Mouse (Mus musculus) large intestine, adult 2 months (tissue): Measurements from ENCODE around the gene Rfx1. TPM values are rescaled to one million over a fixed set of nuclear protein-coding genes. Genes with fewer than 3 reads are reported as not detected.
A peak's percentile ranks its signal among the peaks of the same experiment; 100 is the strongest.

Experiments used
- DNase-seq: peaks from one replicate; pipeline ENCODE4 v3.0.0-alpha.2; 2012; ENCODE audit warnings: low read depth, low spot score
- WGBS: fragments of 180-500 bp; shearing (Covaris S2); methylation state at CpG from one replicate; pipeline ENCODE4 v1.1.7; 2018; 5-methylcytosine and 5-hydroxymethylcytosine counted together
- polyA plus RNA-seq: library from polyadenylated mRNA; depleted of rRNA; stranded (reverse); fragments of >200 nt; gene quantifications from 2 replicates; pipeline ENCODE4 v1.2.3, GENCODE M21; 2012

Rfx1 gene
- polyA plus RNA-seq, 1 experiment: 19.0 TPM

DNA sequence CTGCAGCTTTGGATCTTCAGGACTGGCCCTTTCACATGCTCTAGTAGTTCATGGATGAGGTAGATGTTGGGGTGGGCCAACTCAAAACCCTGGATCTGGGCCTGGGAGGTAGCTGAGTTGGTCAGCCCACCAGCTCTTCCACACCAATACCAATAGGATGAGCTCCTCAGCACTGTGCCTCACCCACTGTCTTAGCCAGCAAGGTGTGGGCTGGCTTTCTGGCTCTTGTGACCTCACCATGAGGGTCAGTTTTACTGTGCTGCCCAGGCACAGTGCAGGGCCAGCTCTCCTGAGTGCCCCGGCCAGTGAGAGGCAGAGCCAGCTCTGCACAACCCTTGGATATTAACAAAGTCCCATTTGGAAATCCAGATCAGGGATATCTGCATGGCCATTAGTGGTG lies 8.8 kb upstream of the Rfx1 start:
- no peak for DNase-seq
- WGBS: 90% methylated on average over 1 of the region's 1 CpGs

DNA sequence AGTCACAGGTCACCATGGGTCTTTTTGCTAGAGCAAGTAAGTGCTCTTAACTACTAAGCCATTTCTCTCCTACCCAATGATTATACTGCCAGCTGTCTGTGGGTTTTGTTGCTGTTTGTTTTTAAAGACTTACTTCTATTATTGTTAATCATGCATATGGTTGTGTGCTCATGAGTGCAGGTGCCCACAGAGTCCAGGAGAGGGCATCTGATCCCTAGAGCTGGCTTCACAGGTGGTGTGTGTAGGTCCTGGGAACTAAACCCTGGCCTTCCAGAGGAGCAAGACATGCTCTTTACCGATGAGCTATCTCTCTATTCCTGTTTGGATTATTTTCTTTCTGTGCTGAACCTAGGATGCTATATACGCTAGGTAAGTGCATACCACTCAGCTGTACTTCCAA lies 7.4 kb upstream of the Rfx1 start:
- WGBS: 93% methylated on average over 2 of the region's 2 CpGs
- no peak for DNase-seq

GRCm38 (mm10) chr8:84060245-84060644 lies 6.4 kb upstream of the Rfx1 start:
- 85% methylated on average over 2 of the region's 2 CpGs for WGBS
- no peak for DNase-seq

- no peak for DNase-seq
- 52% methylated on average over 8 of the region's 8 CpGs for WGBS
Measured at GRCm38 (mm10) chr8:84063861-84064610, 2.6 kb upstream of the Rfx1 start.

GRCm38 (mm10) chr8:84065037-84065436 lies 1.6 kb upstream of the Rfx1 start, which contains the start of gene Gm10643:
TSS of gene Gm10643 (minus strand) at chr8:84065137.
- WGBS: 98% methylated on average over 1 of the region's 1 CpGs
- DNase-seq: no peak

GRCm38 (mm10) chr8:84065457-84066072 lies 1.1 kb upstream of the Rfx1 start:
- DNase-seq: no peak
- 23% methylated on average over 5 of the region's 5 CpGs for WGBS

- WGBS: under 1% methylated on average over 58 of the region's 58 CpGs
- peak; percentile 60 for DNase-seq
Measured at GRCm38 (mm10) chr8:84067047-84067573, 476 bp downstream of the Rfx1 start.

- WGBS: 73% methylated on average over 7 of the region's 7 CpGs
- DNase-seq: no peak
Measured at GRCm38 (mm10) chr8:84067911-84068310, 1.3 kb downstream of the Rfx1 start.

GRCm38 (mm10) chr8:84068316-84069035 lies 1.8 kb downstream of the Rfx1 start:
- DNase-seq: no peak

GRCm38 (mm10) chr8:84069169-84069568 lies 2.5 kb downstream of the Rfx1 start:
- WGBS: 8% methylated on average over 1 of the region's 1 CpGs
- peak; percentile 36 for DNase-seq

More at GRCm38 (mm10) chr8:84068316-84069035, 1.8 kb downstream of the Rfx1 start:
- WGBS: 40% methylated on average over 12 of the region's 12 CpGs

DNA sequence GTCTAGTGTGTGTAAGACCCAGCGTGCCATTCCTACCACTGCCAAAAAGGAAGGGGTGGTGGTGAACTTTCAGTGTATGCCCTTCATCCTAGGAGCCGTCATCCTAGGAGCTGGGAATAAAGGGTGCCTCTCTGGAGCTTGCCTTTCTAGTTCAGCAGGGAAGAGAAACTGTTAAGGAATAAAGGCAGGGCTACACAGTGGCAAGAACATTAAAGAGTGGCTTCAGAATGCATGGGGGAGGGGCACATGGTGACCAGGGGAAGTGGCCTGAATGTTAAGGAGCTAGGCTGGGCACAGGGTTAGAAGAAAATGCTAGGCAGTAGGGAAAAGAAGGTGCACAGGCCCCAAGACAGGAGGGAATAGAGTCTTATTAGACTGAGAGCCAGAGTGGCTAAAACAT lies 3.1 kb downstream of the Rfx1 start:
- WGBS: 56% methylated on average over 2 of the region's 2 CpGs
- no peak for DNase-seq

- DNase-seq: no peak
- 77% methylated on average over 5 of the region's 5 CpGs for WGBS
Measured at GRCm38 (mm10) chr8:84070241-84070640, 3.6 kb downstream of the Rfx1 start.

- WGBS: 46% methylated on average over 2 of the region's 2 CpGs
- DNase-seq: no peak
Measured at GRCm38 (mm10) chr8:84070667-84071066, 4.0 kb downstream of the Rfx1 start.

GRCm38 (mm10) chr8:84071921-84072320 lies 5.3 kb downstream of the Rfx1 start:
- no peak for DNase-seq
- 64% methylated on average over 3 of the region's 3 CpGs for WGBS

DNA sequence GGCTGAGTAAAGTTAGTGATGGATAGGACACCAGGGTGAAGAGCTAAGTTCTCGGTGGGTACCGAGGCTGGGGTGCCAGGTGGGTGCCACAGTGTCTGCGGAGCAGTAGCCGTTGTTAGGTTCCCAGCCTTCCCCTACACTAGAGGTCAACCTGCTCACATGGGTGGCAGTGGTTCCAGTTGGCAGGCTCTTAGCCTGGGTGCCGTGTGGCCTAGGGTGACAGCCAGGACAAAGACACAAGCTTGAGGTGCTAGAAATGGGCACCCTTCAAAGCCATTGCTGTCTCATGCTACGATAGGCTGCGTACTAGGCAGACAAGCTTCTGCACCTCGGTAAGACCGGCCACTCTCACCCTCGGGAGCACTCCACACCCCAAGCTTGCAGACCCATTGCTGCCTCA lies 5.7 kb downstream of the Rfx1 start:
- DNase-seq: no peak
- WGBS: 87% methylated on average over 10 of the region's 10 CpGs

DNA sequence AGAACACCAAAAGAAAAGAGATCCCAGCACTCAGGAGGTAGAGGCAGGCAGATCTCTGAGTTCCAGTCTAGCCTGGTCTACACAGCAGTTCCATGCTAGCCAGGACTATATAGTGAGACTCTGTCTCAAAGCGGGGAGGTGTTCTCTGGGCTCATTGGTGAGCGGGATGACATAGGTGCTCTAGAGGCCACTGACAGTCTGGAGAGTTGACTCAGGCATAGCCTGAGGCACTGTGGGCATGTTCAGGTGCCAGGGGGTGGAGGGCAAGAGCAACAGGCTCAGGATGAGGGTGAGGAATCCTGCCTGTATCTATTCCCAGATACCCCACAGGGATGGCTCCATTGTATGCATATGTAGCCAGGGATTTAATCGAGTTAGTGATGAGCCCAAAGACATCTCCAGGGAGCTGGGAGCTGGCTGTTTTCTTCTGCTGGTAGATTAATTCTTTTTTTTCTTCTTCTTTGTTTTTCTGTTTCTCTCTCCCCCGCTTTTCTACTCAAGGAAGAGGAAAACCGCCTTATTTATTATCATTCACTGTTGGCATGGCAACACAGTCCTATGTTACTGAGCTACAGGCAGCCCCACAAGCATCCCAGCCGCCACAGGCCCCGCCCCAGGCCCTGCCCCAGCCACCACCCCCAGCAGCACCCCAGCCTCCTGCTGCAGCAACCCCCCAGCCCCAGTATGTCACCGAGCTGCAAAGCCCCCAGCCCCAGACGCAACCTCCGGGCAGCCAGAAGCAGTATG lies 6.8 kb downstream of the Rfx1 start:
- DNase-seq: no peak
- 58% methylated on average over 10 of the region's 10 CpGs for WGBS

DNA sequence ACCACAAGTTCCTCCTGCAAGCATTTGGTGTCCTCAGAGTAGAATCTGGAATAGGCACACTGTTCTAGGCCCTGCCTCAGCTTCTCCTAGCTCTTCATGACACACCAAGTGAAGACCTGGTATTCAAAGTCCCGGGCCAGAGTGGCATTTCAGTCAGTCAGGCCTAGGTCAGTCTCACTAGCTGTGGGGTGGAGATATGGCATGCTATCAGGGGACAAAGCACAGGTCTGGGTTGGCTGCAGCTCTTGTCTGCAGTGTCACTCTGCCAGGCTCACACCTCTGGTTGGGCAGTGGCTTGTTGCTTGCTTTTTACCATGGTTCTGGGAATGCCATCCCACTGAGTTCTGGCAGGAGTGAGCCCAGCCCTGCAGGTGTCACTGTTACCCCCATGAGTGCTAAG lies 9.8 kb downstream of the Rfx1 start:
- WGBS: 90% methylated on average over 1 of the region's 1 CpGs
- no peak for DNase-seq

DNA sequence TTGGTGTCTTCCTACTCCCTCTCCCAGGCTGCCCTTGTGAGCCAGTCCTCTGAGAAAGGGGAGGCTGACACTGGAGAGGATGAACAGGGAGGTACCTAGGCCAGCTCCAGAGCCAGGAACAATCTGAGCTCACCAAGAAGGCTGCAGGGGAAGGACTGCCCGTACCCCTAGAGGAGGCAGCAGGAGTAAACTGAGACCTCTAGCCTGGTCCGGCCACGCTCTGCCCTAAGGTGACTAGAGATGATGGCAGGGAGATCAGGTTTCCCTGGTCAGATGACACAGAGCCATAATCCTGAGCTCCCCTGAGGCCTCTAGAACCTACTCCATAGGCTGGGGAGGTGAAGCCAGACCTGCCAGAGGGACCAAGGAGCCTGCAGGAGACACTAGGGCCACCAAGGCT lies 10.2 kb downstream of the Rfx1 start:
- 87% methylated on average over 3 of the region's 3 CpGs for WGBS
- DNase-seq: no peak

DNA sequence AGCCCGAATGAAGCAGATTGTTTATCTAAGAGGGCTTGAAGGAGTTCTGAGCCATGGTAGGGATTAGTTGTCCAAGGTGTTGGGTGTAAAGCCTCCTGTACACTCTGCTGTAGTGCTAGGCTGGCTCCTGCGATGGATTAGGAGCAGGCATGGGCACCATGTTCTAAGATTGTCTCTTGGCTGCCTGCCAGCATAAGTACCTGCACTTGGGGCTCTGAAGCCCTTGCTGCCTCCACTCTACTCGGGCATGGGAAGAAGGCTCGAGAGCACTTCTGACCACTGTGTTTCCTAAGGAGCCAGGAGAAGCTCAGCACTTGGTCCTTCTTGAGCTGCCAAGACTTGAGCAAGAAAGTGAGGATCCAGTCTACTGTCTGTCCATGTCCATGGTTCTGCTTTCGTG lies 12.6 kb downstream of the Rfx1 start:
- no peak for DNase-seq
- 80% methylated on average over 5 of the region's 5 CpGs for WGBS

- WGBS: 61% methylated on average over 8 of the region's 8 CpGs
- DNase-seq: no peak
Measured at GRCm38 (mm10) chr8:84083829-84084241, 17.2 kb downstream of the Rfx1 start.
